Mouse (Mus musculus) kidney, adult 2 months (tissue): ENCODE measurements around the gene Drc1.

Experiments used
- CTCF ChIP-seq: fragments of 200-500 bp; conservative IDR thresholded peaks from 2 replicates; pipeline ENCODE4 v1.5.1; 2011; ENCODE audit warnings: low read depth, mild to moderate bottlenecking, control low read depth, low read length, moderate library complexity, mixed read lengths; ENCODE audit not compliant: insufficient read depth, insufficient read length
- POLR2A ChIP-seq: fragments of 200-500 bp; IDR thresholded peaks from one replicate; pipeline ENCODE4 v1.6.1; 2011; ENCODE audit warnings: low read depth, low read length, control low read depth

DNA sequence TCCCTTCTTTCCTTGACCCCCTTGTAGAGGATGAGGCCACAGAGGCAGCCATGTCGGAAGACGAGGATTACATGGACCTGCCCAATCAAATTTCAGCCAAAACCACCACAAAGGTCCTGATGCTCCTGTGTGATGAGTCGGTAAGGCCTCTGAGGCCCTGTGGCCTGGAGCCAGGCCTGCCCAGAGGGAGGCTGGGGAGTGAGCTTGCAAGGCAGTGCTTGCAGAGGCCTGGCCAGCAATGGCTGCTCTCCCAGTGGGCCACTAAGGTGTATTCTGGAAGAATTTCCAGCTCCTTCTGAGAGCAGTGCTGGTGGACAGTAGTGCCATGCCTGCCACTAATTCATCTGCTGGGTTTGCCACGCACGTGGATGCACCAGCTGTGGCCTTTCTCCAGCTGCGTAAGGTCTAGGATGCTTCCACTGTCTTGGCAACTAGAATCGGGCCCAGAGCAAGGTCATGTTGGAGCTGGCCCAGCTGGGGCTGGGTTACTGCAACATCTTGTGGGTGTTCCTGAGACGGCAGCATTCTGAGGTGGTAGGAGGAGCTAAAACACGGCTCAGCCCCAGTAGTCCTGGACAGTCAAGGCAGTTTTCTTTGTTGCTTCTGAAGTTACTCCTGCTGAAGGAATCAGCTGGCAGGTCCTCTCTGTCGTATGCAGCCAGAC lies 77.4 kb downstream of the Drc1 start:
- TF ChIP-seq POLR2A (no peak), CTCF (no peak)
